Mouse (Mus musculus): Measurements from ENCODE around the gene Nlrp14. TPM values are rescaled to one million over a fixed set of nuclear protein-coding genes. Genes with fewer than 3 reads are reported as not detected.

The Nlrp14 gene
- polyA plus RNA-seq (2012; rRNA removed; ENCODE audit: low replicate concordance) = not detected in 2 replicates

DNA sequence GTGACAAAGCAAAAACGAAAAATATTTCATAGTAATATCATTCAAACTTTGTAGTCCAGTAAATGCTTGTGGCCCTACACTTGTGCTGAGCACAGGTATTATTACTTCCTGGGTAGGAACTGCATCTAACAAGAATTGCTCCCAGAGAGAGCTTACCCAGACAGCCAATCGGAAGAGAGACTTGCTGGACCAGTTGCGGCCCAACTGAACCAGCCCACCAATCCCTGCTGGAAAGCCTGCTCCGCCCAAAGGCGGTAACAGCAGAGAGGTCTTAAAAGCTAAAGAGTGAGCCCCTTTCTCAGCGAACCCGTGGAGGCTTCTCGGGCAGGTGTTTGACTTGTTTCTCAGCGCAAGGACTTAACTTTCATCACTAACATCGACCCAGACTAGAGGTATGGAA is at the start of gene Nlrp14:
Gene Nlrp14, plus strand, starts transcription at position 301 of the 400 bp plus-strand sequence.

GRCm38 (mm10) chr7:107130983-107131382 is 35.8 kb upstream of the Nlrp14 start, which contains the start of gene Olfr715:
Gene Olfr715 (minus strand): TSS chr7:107131083.

GRCm38 (mm10) chr7:107138027-107138426 is 28.8 kb upstream of the Nlrp14 start, which contains the start of gene Olfr716:
Gene Olfr716 (plus strand): TSS chr7:107138327.

GRCm38 (mm10) chr7:107209204-107209860 is 42.5 kb downstream of the Nlrp14 start, which contains the start of gene Rbmxl2:
Gene Rbmxl2 (plus strand): TSS chr7:107209445.

Other genes with a start within 250 kb of the Nlrp14 start
- gene Olfr709-ps1, start 234.8 kb upstream of the Nlrp14 start, polyA plus RNA-seq (2012; rRNA removed; ENCODE audit: low replicate concordance) = not detected in 2 replicates
- not detected in 2 replicates for gene Olfr710, start 218.7 kb upstream of the Nlrp14 start, polyA plus RNA-seq (2012; rRNA removed; ENCODE audit: low replicate concordance)
- not detected in 2 replicates for gene Olfr6, start 203.1 kb upstream of the Nlrp14 start, polyA plus RNA-seq (2012; rRNA removed; ENCODE audit: low replicate concordance)
- not detected in 2 replicates for gene Olfr711, start 191.5 kb upstream of the Nlrp14 start, polyA plus RNA-seq (2012; rRNA removed; ENCODE audit: low replicate concordance)
- not detected in 2 replicates for gene Olfr2, start 160.9 kb upstream of the Nlrp14 start, polyA plus RNA-seq (2012; rRNA removed; ENCODE audit: low replicate concordance)
- not detected in 2 replicates for gene Olfr713, start 135.8 kb upstream of the Nlrp14 start, polyA plus RNA-seq (2012; rRNA removed; ENCODE audit: low replicate concordance)
- not detected in 2 replicates for gene Olfr714, start 96.0 kb upstream of the Nlrp14 start, polyA plus RNA-seq (2012; rRNA removed; ENCODE audit: low replicate concordance)
- gene Olfr17, start 73.8 kb upstream of the Nlrp14 start, polyA plus RNA-seq (2012; rRNA removed; ENCODE audit: low replicate concordance) = not detected in 2 replicates
- not detected in 2 replicates for gene Olfr715b, start 56.6 kb upstream of the Nlrp14 start, polyA plus RNA-seq (2012; rRNA removed; ENCODE audit: low replicate concordance)
- gene Olfr715, start 35.9 kb upstream of the Nlrp14 start, polyA plus RNA-seq (2012; rRNA removed; ENCODE audit: low replicate concordance) = not detected in 2 replicates
- not detected in 2 replicates for gene Olfr716, start 28.7 kb upstream of the Nlrp14 start, polyA plus RNA-seq (2012; rRNA removed; ENCODE audit: low replicate concordance)
- not detected in 2 replicates for gene Rbmxl2, start 42.5 kb downstream of the Nlrp14 start, polyA plus RNA-seq (2012; rRNA removed; ENCODE audit: low replicate concordance)
- gene Syt9, start 203.7 kb downstream of the Nlrp14 start, polyA plus RNA-seq (2012; rRNA removed; ENCODE audit: low replicate concordance) = 0.20 and 0.40 TPM in 2 replicates

All from mammary gland, adult 2 months (tissue).